Mouse (Mus musculus) intestine, embryonic 14.5 days (tissue): ENCODE data around the gene Nup107. TPM values are rescaled to one million over a fixed set of nuclear protein-coding genes. Genes with fewer than 3 reads are reported as not detected.

ENCODE experiments used
- ATAC-seq: fragments of 200-750 bp; cut with Nextera tagmentation; replicated peaks from 2 replicates; pipeline ENCODE4 v1.8.0; 2017; ENCODE audit warnings: low read depth, moderate number of reproducible peaks, moderate TSS enrichment, moderate library complexity; ENCODE audit not compliant: low FRiP score, low TSS enrichment
- DNase-seq: peaks from one replicate; pipeline ENCODE4 v3.0.0-alpha.2; 2018; ENCODE audit warnings: low spot score
- H3K27ac ChIP-seq: fragments of 300-500 bp; sonication (generic); 2 replicates; pipeline ENCODE4 v1.5.1; 2014; ENCODE audit warnings: low read depth, mild to moderate bottlenecking, control low read depth
- H3K27me3 ChIP-seq: fragments of 300-500 bp; sonication (generic); replicated peaks from 2 replicates; pipeline ENCODE4 v1.6.1; 2014; ENCODE audit warnings: low read length, control low read depth; ENCODE audit not compliant: control insufficient read depth, insufficient read depth
- H3K36me3 ChIP-seq: fragments of 300-500 bp; sonication (generic); 2 replicates; pipeline ENCODE4 v1.6.1; 2014; ENCODE audit warnings: low read length, control low read depth; ENCODE audit not compliant: control insufficient read depth, insufficient read depth
- H3K4me1 ChIP-seq: fragments of 300-500 bp; sonication (generic); replicated peaks from 2 replicates; pipeline ENCODE4 v1.6.1; 2014; ENCODE audit warnings: low read length, control low read depth, mixed read lengths; ENCODE audit not compliant: control insufficient read depth, insufficient read depth
- H3K4me2 ChIP-seq: fragments of 300-500 bp; sonication (generic); 2 replicates; pipeline ENCODE4 v1.6.1; 2014; ENCODE audit warnings: low read length
- H3K4me3 ChIP-seq: fragments of 300-500 bp; sonication (generic); 2 replicates; pipeline ENCODE4 v1.5.1; 2014; ENCODE audit warnings: low read depth, low read length, control low read depth, mixed read lengths
- H3K9ac ChIP-seq: fragments of 300-500 bp; sonication (generic); 2 replicates; pipeline ENCODE4 v1.6.1; 2014; ENCODE audit warnings: mild to moderate bottlenecking, low read length
- H3K9me3 ChIP-seq: fragments of 300-500 bp; sonication (generic); 2 replicates; pipeline ENCODE4 v1.6.1; 2016; ENCODE audit warnings: low read length, control low read depth; ENCODE audit not compliant: control insufficient read depth
- WGBS: fragments of 180-500 bp; shearing (Covaris S2); extraction: QIAGEN DNeasy Blood & Tissue Kit; methylation state at CpG from one replicate; pipeline ENCODE4 v1.1.7; 2014; 5-methylcytosine and 5-hydroxymethylcytosine counted together
- polyA plus RNA-seq: library from polyadenylated mRNA; unstranded; fragments of >200 nt; fragmentation: Nextera tagmentation; extraction: Ambion mirVana; gene quantifications from 2 replicates; pipeline ENCODE4 v1.2.1, GENCODE M21; 2014

Nup107 gene
- polyA plus RNA-seq, 1 experiment from 2014 or later, result 60.8 TPM

DNA sequence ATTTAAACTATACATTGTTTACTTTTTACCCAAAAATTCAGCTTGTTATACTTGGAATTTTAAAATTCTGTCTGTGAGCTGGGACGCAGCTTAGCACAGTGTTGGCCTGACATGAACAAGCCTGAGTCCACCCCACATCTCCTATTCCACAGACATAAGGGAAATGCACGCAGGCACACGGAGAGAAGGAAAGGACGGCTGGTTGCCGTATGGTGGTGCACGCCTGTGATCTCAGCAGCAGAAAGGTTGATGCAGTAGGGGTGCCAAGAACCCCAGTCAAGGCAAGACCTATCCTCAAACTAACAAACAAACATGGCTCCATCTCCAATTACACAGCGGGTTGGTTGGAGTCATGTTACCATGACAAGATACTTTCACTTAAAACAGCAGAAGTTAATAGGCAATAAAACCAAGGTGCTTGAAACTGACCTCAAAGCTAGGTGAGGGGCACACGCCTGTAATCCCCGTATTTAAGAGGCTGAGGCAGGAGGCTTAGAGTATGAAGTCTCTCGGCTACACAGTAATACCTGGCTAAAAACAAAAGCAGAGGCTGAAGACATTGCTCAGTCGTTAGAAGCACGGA lies 14.1 kb downstream of the Nup107 start:
- no peak for DNase-seq
- Histone ChIP-seq H3K4me2 (no peak overlapping the region), H3K27ac (no peak overlapping the region), H3K9me3 (no peaks in the 10 kb centered on the region), H3K36me3 (peaks cover 96% of the 10 kb centered on the region), H3K9ac (no peak overlapping the region), H3K4me3 (no peak overlapping the region), H3K27me3 (no peaks in the 10 kb centered on the region), H3K4me1 (no peaks in the 10 kb centered on the region)
- no peak for ATAC-seq
- WGBS, result 93% methylated on average over 12 of the region's 12 CpGs

- 94% methylated on average over 17 of the region's 17 CpGs for WGBS
- H3K36me3 ChIP-seq, result peaks cover 97% of the 10 kb centered on the region
- no peak overlapping the region for H3K9ac ChIP-seq
- no peaks in the 10 kb centered on the region for H3K27me3 ChIP-seq
- DNase-seq, result no peak
- no peak overlapping the region for H3K4me3 ChIP-seq
- H3K27ac ChIP-seq, result no peak overlapping the region
- no peak overlapping the region for H3K4me2 ChIP-seq
- no peak for ATAC-seq
- no peaks in the 10 kb centered on the region for H3K4me1 ChIP-seq
- no peaks in the 10 kb centered on the region for H3K9me3 ChIP-seq
These were observed 14.8 kb downstream of the Nup107 start for GRCm38 (mm10) chr10:117777501-117778327.

DNA sequence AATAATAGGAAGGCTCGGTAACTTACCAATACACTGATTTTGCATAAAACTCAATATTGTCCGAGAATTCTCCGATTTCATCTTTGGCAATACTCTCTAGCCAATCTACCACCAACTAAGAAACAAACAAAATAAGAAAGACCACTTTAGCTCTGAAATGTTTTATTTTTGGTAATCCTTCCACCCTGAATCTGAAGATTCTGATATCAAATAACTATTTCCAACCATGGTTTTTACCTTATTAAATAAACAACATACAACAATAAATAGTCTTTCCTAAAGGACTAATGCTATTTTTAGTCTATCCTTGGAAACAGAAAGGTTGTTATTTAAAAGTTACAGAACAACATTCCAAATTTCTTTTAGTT lies 15.4 kb downstream of the Nup107 start:
- Histone ChIP-seq H3K36me3 (peaks cover 97% of the 10 kb centered on the region), H3K4me1 (no peaks in the 10 kb centered on the region), H3K9ac (no peak overlapping the region), H3K27ac (no peak overlapping the region), H3K9me3 (no peaks in the 10 kb centered on the region), H3K27me3 (no peaks in the 10 kb centered on the region), H3K4me2 (no peak overlapping the region), H3K4me3 (no peak overlapping the region)
- ATAC-seq (no peak), DNase-seq (no peak)
- WGBS, result 93% methylated on average over 3 of the region's 3 CpGs

DNA sequence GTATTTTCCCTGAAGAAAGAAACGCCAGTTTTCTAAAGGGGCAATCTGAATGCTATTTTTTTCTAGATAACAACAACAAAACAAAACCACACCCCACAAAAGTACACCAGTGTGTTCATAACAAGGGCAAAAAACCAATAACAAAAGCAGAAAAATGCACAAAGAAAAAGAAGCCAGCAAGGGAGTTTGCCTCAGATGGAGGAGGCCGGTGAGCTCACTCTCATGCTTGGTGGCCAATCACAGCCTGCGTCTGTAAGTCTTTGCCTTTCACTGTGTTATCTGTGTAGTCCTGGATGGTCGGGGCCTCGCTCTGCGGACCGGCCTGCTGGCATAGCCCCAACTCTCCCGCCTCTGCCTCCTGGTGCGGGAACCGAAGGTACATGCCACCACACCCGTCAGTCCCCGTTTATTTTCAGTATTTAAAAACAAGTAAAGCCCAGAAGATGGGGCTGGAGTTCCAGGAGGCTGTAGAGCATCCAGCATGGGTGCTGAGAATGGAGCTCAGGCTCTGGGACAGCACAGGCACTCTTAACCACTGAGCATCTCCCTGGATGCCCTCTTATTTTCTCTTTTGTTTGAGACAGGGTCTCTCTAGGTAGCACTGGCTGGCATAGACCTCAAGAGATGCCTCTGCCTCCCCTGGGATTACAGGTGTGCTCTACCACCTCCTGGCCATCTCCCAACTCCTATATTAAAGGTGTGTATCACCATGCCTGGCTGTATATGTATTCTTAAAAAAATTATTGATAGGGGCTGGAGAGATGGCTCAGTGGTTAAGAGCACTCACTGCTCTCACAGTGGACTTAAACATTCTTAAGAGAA lies 16.0 kb downstream of the Nup107 start:
- Histone ChIP-seq H3K4me1 (no peaks in the 10 kb centered on the region), H3K9me3 (no peaks in the 10 kb centered on the region), H3K4me3 (no peak overlapping the region), H3K9ac (no peak overlapping the region), H3K4me2 (no peak overlapping the region), H3K36me3 (peaks cover 95% of the 10 kb centered on the region), H3K27me3 (no peaks in the 10 kb centered on the region), H3K27ac (no peak overlapping the region)
- WGBS, result 92% methylated on average over 12 of the region's 12 CpGs
- DNase-seq (no peak), ATAC-seq (no peak)

DNA sequence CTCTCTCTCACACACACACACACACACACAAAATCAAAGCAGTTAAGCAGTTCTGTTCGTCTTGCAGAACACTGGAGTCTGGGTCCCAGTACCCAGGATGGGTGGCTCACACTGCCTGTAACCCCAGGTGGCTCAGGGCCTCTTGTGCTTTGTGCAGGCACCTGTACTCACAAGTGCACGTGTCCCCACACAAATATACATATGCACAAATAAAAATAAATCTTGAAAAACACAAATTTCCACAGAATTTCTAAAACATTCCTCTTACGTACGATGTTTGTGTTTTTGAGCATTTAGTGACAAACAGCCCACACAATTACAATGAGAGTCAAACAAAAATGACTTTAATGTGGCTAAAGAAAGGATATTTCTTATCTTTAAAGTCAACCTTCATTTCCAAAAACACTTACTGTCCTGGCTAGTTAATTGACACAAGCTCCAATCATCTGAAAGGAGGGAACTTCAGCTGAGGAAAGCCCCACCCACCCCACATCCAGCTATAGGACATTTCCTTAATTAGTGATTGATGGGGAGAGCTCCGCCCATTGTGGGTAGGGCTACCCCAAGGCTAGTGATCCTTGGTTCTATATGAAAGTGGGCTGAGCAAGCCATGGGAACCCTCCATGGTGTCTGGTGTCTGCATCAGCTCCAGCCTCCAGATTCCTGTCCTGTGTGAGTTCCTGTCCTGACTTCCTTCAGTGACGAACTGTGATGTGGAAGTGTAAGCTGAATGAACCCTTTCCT lies 16.9 kb downstream of the Nup107 start:
- 91% methylated on average over 6 of the region's 6 CpGs for WGBS
- peaks cover 95% of the 10 kb centered on the region for H3K36me3 ChIP-seq
- no peak overlapping the region for H3K27ac ChIP-seq
- no peaks in the 10 kb centered on the region for H3K4me1 ChIP-seq
- H3K9me3 ChIP-seq, result no peaks in the 10 kb centered on the region
- no peak overlapping the region for H3K9ac ChIP-seq
- no peak overlapping the region for H3K4me3 ChIP-seq
- DNase-seq (no peak), ATAC-seq (no peak)
- no peak overlapping the region for H3K4me2 ChIP-seq
- H3K27me3 ChIP-seq, result no peaks in the 10 kb centered on the region

- 97% methylated on average over 1 of the region's 1 CpGs for WGBS
These were observed 17.7 kb downstream of the Nup107 start for GRCm38 (mm10) chr10:117774817-117775120.

GRCm38 (mm10) chr10:117774011-117774816 lies 18.3 kb downstream of the Nup107 start:
- DNase-seq (no peak), ATAC-seq (no peak)
- Histone ChIP-seq H3K4me1 (no peaks in the 10 kb centered on the region), H3K4me3 (no peak overlapping the region), H3K27me3 (no peaks in the 10 kb centered on the region), H3K36me3 (peaks cover 94% of the 10 kb centered on the region), H3K27ac (no peak overlapping the region), H3K9ac (no peak overlapping the region), H3K4me2 (no peak overlapping the region), H3K9me3 (no peaks in the 10 kb centered on the region)
- WGBS, result 95% methylated on average over 22 of the region's 22 CpGs

More at GRCm38 (mm10) chr10:117774817-117775120, 17.7 kb downstream of the Nup107 start:
- Histone ChIP-seq H3K4me1 (no peaks in the 10 kb centered on the region), H3K9me3 (no peaks in the 10 kb centered on the region), H3K9ac (no peak overlapping the region), H3K4me2 (no peak overlapping the region), H3K36me3 (peaks cover 95% of the 10 kb centered on the region), H3K27me3 (no peaks in the 10 kb centered on the region), H3K4me3 (no peak overlapping the region), H3K27ac (no peak overlapping the region)
- ATAC-seq (no peak), DNase-seq (no peak)
